Mouse (Mus musculus): ENCODE data around the gene Actrt3.

GRCm38 (mm10) chr3:30635629-30636028, 35.9 kb upstream of the Actrt3 start:
- TF ChIP-seq USF1 (IDR thresholded peaks at IDR 0.05; ENCODE audit: low read depth) (no peak), POLR2A (IDR thresholded peaks at IDR 0.05; ENCODE audit: insufficient read length, low read depth) (no peak), REST (IDR thresholded peaks at IDR 0.05; ENCODE audit: insufficient read depth, insufficient read length) (no peak)
